Mouse (Mus musculus): ENCODE measurements around the gene Tfam.

Gene Tfam

DNA sequence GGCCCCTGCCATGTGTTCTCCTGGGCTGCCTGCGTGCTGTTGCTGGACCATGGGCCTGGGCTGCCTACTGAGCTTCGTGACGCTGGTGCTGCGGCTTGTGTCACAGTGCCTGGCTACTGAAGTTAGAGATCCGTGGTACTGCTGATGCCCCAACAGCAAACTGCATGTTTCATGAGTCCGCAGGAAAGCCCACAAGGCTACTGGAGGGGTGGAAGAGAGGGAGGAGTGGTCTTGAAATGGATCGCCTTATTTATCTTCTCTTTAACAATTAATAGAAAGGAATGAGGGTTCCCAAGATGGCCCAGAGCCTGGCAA, at the start of gene Tfam:
TSS of gene Tfam (minus strand) at position 41 of the 315 bp plus-strand sequence.
- DNase-seq (ENCODE audit: low read depth, low spot score), result no peak

DNA sequence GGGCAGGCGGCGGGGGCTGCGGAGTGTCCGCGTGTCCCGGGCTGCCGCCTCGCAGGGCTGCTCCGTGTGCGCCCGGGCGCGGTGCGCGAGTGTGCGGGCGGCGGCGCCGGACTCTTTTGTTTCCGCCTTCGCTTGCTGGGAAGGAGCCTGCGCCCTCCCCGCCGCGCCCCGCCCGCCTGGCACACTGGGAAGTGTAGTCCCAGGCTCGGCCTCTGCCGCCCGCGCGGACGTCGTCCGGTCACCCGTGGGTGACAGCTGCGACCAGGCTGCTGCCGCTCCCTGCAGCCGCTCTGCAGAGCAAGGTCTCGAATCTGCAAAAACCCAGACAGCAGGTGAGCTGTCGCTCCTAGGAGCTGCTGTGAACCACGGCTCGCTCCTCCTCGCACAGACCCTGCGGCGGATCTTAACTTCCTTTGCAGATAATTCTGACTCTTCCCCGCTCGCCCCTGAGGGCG, 47.1 kb upstream of the Tfam start, which contains the start of gene Ube2d1:
TSS of gene Ube2d1 (minus strand) at position 137 of the 455 bp plus-strand sequence.
- peak; percentile 82 for DNase-seq (ENCODE audit: low read depth, low spot score)

DNA sequence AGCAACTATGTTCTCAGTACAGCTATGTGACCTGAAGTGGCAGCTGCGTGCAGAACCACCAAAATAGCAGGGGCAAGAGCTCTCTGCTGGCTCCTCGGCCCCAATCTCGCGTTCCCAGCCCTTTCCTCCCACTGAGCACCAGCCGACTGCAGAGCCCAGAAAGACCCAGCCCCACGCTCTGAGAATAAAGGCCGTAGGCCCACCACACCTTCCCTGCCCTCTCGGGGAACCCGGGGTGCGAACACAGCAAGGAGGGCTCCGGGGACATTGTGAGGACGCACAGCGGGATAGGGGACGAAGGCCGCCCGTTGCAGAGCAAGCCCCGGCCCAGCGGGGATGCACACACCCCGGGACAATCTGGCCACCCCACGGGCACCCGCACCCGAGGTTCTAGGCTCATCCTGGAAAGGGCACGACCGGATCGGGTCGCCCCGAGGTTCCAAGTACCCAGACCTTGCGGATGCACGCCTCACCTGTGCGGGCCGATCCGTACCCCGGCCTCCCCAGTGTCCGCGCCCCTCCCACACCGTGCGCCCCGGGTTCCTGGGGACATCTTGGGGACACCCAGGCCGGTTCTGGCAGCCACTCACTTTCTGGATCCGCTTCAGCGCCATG, 46.5 kb upstream of the Tfam start:
- peak; percentile 63 for DNase-seq (ENCODE audit: low read depth, low spot score)

DNA sequence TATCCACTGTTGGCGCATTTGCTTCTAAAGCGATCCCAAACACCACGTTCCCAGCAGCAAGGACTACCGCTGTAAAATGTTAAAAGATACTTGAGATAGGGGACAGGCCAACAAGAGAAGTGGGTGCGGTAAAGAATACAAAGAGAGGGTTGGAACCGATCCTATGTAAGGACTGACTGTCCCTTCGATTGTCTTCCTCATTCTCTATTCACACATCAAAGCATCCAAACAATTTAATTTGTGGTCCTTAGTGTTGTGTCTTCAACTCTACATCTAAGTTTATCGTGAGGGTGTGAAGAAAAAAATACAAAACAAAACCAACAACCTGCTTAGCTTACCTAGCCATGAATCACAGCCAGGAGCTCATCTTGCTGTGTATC, 46.0 kb upstream of the Tfam start:
- DNase-seq (ENCODE audit: low read depth, low spot score), result no peak

DNA sequence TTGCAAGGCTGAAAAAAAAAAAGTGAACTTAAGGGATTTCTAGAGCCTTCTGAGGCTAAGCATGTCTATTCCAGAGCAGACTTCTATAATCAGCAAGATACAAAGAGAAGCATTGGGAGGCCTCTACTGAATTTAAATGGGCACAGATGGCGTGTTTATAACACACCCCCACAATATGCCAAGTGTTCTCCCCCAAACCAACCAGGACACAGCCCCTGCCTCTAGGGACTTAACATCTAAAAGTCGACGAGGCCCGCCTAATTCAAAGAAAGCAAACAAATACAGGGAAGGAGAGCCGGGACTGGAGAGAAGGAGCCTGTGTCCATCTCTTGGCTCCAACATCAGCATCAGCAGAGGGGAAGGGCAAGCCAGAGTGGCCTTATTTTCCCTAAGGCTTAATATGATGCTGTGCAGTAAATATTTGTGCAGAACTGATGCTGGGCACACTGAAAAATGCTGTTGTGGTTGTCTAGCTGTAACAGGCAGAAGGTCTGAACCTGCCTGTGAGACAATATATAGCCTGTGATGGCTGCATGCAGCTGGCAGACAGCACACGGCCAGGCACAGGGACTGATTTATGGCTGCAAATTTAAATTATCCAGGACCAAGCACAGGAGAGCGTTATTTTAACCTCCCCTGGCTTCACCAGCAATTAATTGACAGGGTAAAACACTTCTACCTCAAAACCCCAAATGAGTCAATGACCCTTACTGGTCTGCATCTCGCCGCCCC, 35.1 kb upstream of the Tfam start:
- peak; percentile 31 for DNase-seq (ENCODE audit: low read depth, low spot score)

DNA sequence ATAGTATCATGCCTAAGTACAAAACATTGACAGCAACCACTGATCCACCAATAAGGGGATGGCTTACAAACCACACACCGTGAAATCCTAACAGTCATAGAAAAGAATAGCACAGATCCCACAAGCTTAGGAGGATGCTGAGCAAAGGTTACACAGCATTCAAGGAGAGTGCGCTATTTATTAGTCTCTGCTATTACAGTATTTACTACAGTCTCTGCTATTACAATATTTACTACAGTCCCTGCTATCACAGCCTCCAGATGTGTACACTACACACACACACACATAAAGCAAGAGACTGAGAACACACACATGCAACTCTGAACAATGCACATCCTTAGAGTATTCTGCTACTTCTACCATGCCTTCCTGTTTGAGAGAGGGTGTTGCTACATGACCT, 29.9 kb upstream of the Tfam start:
- no peak for DNase-seq (ENCODE audit: low read depth, low spot score)

DNA sequence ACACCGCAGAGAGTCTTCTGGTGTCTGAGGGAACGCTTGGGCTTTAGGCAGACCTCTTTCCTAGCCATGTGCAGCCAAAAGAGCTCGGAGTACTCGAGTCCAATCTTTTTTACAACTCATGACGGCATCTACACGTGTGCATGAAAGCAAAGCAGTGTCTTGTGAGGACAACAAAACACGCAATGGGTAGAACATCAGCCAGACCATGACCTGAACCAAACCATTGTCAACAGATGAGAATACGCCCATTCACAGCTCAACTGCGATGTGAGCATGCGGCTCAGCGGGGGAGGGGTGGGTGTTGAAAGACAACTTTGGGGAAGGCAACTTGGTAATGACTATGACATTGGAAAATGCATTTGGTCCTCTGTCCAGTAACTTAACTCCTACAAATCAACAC, 29.4 kb upstream of the Tfam start:
- no peak for DNase-seq (ENCODE audit: low read depth, low spot score)

DNA sequence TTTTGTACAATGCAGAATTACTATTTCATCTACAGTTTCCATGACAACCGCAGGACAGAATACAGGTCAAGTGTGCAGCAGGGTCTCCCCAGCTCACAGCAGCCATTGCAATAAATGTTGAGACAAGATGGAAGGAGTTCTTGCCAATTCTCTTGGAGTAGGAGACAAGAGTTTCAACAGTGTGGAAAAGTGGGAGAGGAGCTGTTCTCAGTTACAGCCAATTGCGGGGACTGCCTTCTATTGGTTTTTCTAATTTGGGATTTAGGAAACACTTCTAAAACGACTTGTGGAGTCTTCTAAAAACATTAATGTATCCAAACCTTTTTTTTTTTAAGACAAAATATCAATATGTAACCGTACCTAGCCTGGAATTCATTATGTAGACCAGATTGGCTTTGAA, 27.0 kb upstream of the Tfam start:
- DNase-seq (ENCODE audit: low read depth, low spot score), result no peak

DNA sequence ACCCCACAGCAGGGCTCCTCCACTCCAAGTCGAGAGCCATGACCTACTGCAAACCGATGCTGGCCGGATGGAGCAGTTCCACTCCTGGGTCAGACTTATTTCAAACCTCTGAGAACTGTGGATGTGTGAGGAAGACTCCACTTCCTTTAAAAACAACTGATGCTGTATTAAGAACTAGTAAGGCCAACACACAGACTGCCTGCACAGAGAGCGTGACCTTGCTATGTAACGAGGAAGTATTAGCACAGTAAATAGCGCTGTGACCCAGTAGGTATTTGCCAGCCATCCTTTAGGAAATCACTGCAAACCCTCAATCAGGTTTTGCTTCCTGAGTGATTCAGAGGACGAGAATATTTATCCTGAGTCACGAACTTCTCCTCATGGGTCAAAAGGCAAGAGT, 23.6 kb upstream of the Tfam start:
- DNase-seq (ENCODE audit: low read depth, low spot score), result no peak

DNA sequence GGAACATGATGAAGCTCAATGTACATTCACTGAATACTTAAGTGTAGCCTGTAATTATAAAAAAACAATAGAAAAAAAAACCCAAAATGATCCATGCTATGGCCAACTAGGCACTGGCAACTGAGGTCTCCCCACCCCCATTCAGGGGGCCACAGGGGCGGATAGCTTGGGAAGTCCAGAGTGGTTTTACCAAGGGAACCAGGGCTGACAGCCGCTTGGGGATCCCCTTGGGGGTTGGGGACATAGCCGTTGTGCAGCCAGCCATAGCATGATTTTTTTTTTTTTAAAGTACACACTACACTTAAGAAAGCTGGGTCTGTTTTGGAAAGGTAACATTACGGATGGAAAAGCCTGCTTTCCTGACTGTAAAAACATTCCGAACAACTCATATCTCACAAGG, 20.9 kb upstream of the Tfam start:
- DNase-seq (ENCODE audit: low read depth, low spot score), result no peak

DNA sequence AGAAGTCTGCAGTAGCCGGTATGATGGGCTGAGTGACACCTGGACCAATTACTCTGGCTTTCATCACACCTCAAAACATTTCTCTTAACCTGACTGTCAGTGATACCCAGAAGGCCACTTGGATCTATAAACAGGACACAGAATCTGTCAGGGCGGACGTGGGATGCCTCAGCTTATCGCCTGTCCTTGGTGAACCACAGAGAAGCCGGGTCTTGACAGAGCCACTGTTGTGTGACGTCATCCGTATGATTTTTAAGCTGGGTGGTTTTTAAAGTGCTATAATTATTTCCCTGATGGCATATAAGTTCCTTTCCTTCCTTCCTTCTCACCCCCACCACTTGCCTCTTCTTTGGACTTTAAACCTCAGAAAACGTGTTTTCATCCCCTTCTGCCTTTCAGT, 20.4 kb upstream of the Tfam start:
- DNase-seq (ENCODE audit: low read depth, low spot score), result no peak

DNA sequence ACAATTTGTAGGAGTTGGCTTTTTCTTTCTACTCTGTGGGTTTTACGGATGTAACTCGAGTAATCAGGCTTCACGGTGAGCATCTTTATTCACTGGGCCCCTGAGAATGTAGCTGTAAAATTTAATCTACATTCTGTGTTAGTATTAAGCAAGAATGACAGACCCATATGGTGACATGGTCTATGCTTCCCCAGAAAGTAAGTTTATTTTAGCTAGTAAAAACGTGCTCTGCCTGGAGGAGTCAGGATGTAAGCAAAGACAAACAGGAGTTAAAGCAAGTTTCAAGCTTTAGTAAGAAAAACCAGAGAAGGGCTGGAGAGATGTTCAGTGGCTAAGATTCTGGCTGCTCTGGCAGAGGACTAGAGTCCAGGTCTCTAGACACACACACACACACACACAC, 15.1 kb upstream of the Tfam start:
- no peak for DNase-seq (ENCODE audit: low read depth, low spot score)

DNA sequence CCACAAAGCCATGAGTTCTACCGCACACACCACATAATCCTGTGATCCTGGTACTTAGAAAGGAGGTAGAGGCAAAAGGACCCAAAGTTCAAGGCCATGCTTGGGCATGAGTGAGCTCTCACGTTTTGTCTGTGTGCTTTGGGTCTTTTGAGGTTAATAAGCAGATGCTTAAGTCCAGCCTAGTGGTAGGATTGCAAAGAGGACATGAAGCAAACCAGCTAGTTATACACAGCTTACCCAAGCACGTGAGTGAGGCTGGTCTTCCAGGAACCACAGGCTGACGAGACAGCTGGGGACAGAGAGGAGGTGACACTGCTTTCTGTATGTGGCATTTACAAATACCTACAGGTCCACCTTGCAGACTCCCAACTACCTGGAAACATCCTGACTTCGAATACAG, 14.3 kb upstream of the Tfam start:
- DNase-seq (ENCODE audit: low read depth, low spot score), result no peak

DNA sequence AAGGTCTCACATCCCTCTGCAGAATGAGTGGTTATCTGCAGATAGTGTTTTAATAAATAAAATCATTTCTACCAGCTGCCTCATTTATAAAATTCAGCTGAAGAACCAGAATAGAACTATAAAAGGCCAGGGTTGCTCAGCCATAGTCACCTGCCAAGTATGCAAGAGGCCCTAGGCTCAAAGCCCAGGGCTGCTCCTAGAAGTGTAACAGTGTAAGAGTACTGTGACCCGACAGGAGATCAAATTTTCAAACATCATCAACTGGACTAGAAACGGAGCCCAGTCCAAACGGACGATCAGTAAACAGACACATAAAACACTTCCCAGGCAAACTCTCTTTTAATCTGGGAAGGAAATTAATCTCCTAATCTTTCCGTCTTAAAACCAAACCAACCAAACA, 13.8 kb upstream of the Tfam start:
- no peak for DNase-seq (ENCODE audit: low read depth, low spot score)

DNA sequence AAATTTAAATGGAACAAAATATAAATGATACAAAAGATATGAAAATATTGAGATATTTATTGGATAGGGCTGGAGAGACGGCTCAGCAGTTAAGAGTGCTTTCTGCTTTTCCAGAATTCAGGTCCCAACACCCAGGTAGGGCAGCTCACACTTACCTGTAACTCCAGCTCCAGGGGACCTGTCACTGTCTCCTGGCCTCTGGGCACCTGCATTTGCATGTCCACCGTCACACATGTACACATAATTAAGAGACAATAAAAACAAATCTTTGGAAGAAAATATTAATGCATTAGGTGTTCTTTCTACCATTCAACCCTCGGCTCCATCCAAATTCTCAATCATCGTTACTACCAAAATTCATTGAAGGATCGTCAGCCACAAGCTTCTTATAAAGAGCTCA, 13.2 kb upstream of the Tfam start:
- DNase-seq (ENCODE audit: low read depth, low spot score), result no peak

DNA sequence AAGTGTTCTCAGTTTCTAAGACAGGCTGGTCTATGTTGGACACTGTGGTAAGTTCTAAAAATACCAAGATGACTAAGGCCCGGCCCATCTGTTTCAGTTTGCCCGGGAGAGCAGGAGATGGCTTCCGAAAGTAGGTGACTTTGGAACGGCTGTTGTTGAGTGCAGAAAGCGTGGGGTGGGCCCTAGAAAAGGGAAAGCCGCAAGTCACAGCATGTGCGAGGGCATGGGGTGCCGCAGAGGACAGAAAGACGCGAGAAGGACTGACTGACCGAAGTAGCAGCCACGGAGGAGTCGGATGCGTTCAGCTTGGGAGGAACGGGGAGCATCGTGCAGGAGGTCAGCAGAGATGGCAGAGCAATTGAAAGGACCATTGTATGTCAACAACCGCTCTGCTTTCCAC, 12.4 kb upstream of the Tfam start:
- no peak for DNase-seq (ENCODE audit: low read depth, low spot score)

DNA sequence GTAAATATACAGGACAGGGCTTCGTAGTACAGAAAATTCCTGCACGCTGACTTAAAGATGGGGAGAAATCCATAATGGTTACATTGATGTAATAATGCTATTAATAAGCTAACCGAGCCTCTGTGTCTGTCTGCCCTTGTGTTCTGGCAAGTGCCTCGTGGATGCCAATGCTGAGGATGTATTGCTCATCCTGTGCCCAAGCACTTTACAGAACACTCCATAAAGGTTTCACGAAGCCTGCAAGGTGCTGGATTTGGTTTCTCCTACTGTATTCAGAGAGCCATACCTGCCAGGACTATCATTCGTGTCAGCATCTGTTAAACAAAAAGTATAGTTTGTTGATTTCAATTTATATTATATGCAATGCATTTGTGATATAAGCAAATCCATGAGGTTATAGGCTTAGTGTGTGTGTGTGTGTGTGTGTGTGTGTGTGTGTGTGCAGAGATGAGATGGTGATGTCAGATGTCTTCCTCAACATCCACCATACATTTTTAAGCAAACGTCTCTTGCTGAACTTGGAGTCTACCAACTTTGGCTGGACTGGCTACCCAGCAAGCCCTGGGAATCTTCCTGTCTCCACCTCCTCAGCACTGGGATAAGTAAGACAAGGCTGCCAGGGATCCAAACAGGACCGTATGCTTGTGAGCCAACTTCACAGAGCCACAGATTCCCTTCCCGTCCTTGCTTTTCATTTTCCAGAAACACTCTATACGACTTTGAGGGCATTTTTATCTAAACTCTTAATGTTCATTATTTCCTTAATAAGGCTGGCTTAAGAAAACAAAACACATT, 11.2 kb upstream of the Tfam start:
- DNase-seq (ENCODE audit: low read depth, low spot score), result no peak

DNA sequence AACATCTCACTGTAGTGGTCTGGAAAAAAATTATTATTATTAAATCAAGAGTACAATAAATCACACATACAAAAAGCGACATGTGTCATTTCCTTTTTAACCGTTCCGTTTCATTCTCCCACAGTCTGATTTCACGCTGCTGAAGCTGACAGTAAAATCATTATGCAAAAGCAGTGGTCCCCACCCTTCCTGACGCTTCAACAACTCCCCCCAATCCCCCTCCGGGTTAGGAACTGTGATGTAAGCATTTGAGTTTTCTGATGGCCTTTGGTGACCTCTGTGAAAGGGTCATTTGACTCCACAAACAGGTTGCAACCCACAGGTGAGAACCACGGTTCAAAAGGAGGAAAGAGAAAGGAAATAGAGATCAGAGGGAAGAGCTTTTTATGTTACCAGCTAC, 8.9 kb upstream of the Tfam start:
- no peak for DNase-seq (ENCODE audit: low read depth, low spot score)

DNA sequence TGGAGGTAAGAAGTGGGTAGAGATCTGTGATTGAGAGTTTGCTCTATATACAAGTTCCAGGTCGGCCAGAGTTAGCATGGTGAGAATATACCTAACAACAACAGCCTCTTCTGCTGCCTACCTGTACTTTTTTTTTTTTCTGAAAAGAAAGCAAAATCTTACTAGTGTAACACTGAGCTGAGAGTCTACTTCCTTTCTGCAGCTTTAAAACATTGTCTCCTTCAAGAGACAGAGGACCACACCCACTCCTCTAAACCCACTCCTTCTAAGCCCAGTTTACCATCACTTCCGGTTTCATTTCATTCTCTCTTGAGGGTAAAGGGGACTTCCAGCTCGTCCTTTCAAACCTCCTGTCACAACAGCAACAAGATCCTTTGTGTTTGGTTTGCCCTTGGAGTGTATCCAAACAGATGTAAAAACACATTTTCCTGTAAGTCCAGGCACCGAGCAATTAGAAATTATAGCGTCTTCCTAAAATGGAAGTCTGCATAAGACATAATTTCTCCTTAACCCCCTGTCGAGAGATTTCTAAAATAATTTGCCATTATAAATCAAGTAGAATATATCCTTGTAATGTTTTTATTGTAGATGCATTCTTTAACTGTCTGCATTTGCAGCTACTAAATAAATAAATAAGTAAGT, 1.5 kb upstream of the Tfam start:
- DNase-seq (ENCODE audit: low read depth, low spot score), result no peak

DNA sequence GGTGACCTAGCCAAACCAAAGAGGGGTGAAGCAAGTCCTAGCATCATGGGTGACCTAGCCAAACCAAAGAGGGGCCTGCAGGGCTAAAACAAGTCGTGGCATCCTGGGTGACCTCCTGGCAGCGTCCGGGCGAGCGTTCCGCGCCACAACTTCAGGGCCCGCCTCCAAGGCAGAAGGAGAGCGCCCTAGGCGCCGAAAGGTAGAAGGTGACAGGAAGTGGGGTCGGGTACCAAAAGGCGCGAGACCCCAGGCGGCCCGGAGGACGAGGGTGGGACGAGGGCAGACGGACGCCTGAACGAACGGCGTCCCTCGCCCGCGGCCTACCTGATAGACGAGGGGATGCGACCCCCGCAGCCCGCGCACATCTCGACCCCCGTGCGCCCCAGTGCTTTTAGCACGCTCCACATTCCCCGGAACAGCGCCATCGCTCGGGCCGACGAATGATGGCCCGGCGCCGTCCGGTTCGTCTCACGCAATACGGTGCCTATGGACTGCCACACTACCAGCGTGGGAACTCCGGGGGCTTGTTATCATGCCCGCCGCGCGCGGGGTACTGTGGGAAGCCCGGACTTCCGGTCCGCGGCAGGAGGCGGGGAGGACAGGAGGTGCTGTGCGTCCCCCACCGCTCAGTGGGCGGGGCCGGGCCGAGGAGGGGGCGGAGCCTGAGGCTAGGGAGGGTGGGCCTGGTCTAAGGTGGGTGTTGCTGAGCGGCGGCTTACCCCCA, 402 bp downstream of the Tfam start:
- peak; percentile 96 for DNase-seq (ENCODE audit: low read depth, low spot score)

DNA sequence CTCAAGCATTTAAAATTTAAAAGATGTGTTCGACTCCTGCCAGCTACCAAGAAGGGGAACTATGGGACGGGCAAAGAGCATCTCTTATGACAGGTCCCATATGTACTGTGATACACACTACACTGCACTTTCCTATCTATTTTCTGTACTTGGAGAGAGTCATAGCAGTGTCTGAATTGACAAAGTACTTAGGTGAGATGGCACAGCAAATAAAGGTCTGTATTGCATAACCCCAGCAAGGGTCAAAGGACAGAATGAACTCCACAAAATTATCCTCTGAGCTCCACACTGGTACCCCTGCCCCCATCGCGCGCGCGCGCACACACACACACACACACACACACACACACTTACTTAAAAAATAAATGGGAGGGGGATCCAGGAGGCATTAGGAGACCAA, 4.0 kb downstream of the Tfam start:
- no peak for DNase-seq (ENCODE audit: low read depth, low spot score)

DNA sequence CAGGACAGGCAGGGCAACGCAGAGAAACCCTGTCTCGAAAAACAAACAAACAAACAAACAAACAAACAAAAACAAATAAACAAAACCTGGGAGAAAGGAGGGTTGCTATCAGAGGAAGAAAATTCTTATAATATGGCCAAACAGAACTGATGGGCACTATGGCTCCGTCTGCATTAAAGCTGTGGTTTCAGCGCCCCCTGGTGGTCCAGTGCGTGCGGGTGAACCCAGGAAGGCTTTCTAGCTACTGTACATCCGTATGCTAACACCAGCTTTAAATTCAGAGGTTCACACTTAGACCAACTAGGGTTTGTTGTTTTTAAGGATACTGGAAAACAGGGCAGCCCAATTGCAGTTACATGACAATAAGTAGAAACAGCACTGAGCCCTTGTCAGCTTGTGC, 12.2 kb downstream of the Tfam start:
- DNase-seq (ENCODE audit: low read depth, low spot score), result peak; percentile 72

Measured in mesoderm, embryonic 11.5 days (tissue).